Mouse (Mus musculus) liver, embryonic 11.5 days (tissue): ENCODE measurements around the gene Smc4. TPM values are rescaled to one million over a fixed set of nuclear protein-coding genes. Genes with fewer than 3 reads are reported as not detected.
"Not testable (repeated sequence)": the region's sequence is repeated elsewhere in the genome, so short reads cannot be mapped to it uniquely, and the experiment has no call there.

Experiments
- ATAC-seq: fragments of 200-750 bp; cut with Nextera tagmentation; replicated peaks from 2 replicates; pipeline ENCODE4 v1.8.0; 2017; ENCODE audit warnings: moderate number of reproducible peaks, mild to moderate bottlenecking, moderate TSS enrichment, moderate library complexity; ENCODE audit not compliant: low FRiP score
- DNase-seq: peaks from one replicate; pipeline ENCODE4 v3.0.0-alpha.2; 2017; ENCODE audit warnings: low spot score
- H3K27ac ChIP-seq: fragments of 300-500 bp; sonication (generic); 2 replicates; pipeline ENCODE4 v1.5.1; 2014; ENCODE audit warnings: mild to moderate bottlenecking, low read depth, low read length, control low read depth
- H3K27me3 ChIP-seq: fragments of 300-500 bp; sonication (generic); replicated peaks from 2 replicates; pipeline ENCODE4 v1.6.1; 2014; ENCODE audit warnings: low read length, mixed read lengths; ENCODE audit not compliant: control insufficient read depth, insufficient read depth
- H3K36me3 ChIP-seq: fragments of 300-500 bp; sonication (generic); 2 replicates; pipeline ENCODE4 v1.6.1; 2014; ENCODE audit warnings: mild to moderate bottlenecking, low read length, moderate library complexity, mixed read lengths; ENCODE audit not compliant: control insufficient read depth, insufficient read depth
- H3K4me1 ChIP-seq: fragments of 300-500 bp; sonication (generic); replicated peaks from 2 replicates; pipeline ENCODE4 v1.6.1; 2014; ENCODE audit warnings: low read length, mixed read lengths; ENCODE audit not compliant: control insufficient read depth, insufficient read depth
- H3K4me2 ChIP-seq: fragments of 300-500 bp; sonication (generic); 2 replicates; pipeline ENCODE4 v1.6.1; 2014; ENCODE audit warnings: mild to moderate bottlenecking, control low read depth, moderate library complexity
- H3K4me3 ChIP-seq: fragments of 300-500 bp; sonication (generic); 2 replicates; pipeline ENCODE4 v1.5.1; 2014; ENCODE audit warnings: low read depth, low read length, control low read depth
- H3K9ac ChIP-seq: fragments of 300-500 bp; sonication (generic); 2 replicates; pipeline ENCODE4 v1.6.1; 2014; ENCODE audit warnings: low read depth, low read length, control low read depth
- H3K9me3 ChIP-seq: fragments of 300-500 bp; sonication (generic); 2 replicates; pipeline ENCODE4 v1.6.1; 2016; ENCODE audit warnings: low read length, inconsistent platforms, mixed read lengths; ENCODE audit not compliant: control insufficient read depth
- WGBS: fragments of 180-500 bp; shearing (Covaris S2); extraction: QIAGEN DNeasy Blood & Tissue Kit; methylation state at CpG from one replicate; pipeline ENCODE4 v1.1.7; 2014; 5-methylcytosine and 5-hydroxymethylcytosine counted together
- polyA plus RNA-seq: library from polyadenylated mRNA; unstranded; fragments of >200 nt; fragmentation: Nextera tagmentation; extraction: Ambion mirVana; gene quantifications from 2 replicates; pipeline ENCODE4 v1.2.1, GENCODE M21; 2014

Smc4 gene
- polyA plus RNA-seq, 1 experiment from 2014 or later, result 200 TPM

DNA sequence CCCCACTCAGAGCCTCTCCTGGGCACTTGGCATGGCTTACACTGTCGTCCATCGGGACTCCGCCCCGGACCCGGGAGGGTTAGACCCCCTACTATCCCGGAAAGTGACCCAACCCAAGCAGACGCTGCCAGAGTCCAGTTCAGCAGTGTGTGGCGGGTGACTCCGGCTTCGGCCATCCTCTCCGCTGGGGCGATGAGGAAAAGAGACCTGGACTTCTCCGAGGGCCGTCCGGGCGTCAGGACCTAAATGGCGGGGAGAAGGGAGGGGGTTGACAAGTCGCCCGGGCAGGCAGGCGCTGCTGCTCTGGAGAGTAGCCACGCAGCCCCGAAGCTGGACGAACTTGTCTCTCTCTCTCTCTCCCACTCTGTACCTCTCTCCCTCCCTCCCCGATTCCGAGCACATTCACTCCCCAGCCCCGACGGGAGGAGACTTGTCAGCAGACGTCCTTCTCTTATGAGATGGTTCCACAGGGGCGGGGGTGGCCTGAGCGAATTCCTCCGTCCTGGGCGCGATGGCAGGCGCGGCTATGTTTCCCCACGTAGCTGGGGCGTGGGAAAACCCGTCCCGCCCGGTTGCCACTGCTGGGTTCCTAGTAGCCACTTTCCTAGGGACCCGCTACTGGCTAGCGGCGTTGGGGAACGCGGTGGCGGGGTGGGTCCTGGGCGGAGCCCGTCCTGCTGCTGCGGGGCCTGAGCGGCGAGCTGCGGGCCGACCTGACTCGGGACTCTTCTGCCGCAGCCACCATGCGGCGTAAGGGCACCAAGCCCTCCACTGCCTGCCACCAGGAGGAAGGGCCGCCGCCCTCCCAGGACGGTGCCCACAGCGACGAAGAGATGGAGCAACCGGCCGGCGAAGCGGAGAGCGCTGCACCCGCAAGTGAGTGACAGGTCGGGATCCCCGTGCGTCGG is 1.1 kb downstream of the Smc4 start:
- peak overlapping the region; percentile 100 for H3K9ac ChIP-seq
- peak; percentile 75 for DNase-seq
- WGBS, result under 1% methylated on average over 72 of the region's 72 CpGs

DNA sequence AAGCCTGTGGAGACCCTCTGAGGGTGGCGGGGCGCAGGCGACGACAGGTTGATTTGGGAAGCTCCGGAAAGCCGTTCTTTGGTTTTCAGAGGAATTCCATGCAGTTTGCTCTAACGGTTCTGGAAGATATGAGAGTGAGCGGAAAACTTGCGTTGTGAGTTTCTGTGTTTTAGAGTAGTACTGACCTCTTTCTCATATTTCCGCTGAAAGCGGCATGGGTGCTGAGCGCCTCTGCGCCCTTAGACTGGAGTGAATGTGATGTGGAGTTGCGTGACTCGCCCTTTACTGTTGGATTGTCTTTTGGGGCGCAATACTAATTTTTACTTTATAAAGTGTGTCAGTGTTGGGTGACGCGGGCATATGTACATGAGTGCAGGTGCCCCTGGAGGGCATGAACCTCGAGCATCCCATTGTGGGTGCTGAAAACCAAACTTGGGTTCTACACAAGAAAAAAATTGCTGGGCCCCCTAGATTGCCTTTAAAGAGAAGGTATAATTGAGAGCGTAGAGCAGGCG is 1.8 kb downstream of the Smc4 start:
- H3K9me3 ChIP-seq, result no peaks in the 10 kb centered on the region
- H3K9ac ChIP-seq, result peak overlapping the region; percentile 100
- peak overlapping the region; percentile 99 for H3K4me3 ChIP-seq
- peaks cover 8% of the 10 kb centered on the region; the same call in 1 of the 2 replicates for H3K36me3 ChIP-seq
- H3K4me2 ChIP-seq, result peak overlapping the region; percentile 72
- 6% methylated on average over 21 of the region's 21 CpGs for WGBS
- no peak for DNase-seq
- H3K27ac ChIP-seq, result peak overlapping the region; percentile 98
- ATAC-seq, result no peak
- H3K4me1 ChIP-seq, result peaks cover 5% of the 10 kb centered on the region
- H3K27me3 ChIP-seq, result no peaks in the 10 kb centered on the region

More for the DNA sequence above, 1.1 kb downstream of the Smc4 start:
- H3K4me2 ChIP-seq, result peak overlapping the region; percentile 72
- ATAC-seq, result peak; percentile 43
- H3K36me3 ChIP-seq, result peaks cover 8% of the 10 kb centered on the region; the same call in 1 of the 2 replicates
- H3K4me1 ChIP-seq, result peaks cover 5% of the 10 kb centered on the region
- H3K9me3 ChIP-seq, result no peaks in the 10 kb centered on the region
- peak overlapping the region; percentile 99 for H3K4me3 ChIP-seq
- H3K27ac ChIP-seq, result peak overlapping the region; percentile 98
- H3K27me3 ChIP-seq, result no peaks in the 10 kb centered on the region

DNA sequence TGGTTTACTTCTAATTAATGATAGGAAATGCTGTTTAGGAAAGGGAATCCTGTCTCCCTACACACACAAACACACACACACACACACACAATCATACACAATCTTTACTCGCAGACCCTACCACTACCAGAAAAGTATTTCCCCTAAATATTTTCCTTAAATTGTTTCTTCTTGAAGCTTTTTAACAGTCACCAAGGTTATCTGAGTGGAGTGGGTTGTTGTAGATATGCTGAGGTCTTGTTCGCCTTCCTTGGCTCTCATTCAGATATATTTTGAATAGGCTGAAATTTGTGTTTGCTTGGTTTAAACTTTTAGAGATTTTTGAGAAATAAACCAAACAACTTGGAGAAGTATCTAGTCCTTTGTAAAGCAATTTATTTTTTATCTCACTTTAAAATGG is 4.3 kb downstream of the Smc4 start:
- ATAC-seq (no peak), DNase-seq (no peak)
- Histone ChIP-seq H3K36me3 (peaks cover 17% of the 10 kb centered on the region), H3K9me3 (no peaks in the 10 kb centered on the region), H3K4me2 (peak overlapping the region; percentile 33; the same call in 1 of the 2 replicates), H3K4me3 (no peak overlapping the region), H3K27me3 (no peaks in the 10 kb centered on the region), H3K4me1 (peaks cover 5% of the 10 kb centered on the region), H3K27ac (no peak overlapping the region), H3K9ac (no peak overlapping the region)
- 70% methylated on average over 2 of the region's 2 CpGs for WGBS

DNA sequence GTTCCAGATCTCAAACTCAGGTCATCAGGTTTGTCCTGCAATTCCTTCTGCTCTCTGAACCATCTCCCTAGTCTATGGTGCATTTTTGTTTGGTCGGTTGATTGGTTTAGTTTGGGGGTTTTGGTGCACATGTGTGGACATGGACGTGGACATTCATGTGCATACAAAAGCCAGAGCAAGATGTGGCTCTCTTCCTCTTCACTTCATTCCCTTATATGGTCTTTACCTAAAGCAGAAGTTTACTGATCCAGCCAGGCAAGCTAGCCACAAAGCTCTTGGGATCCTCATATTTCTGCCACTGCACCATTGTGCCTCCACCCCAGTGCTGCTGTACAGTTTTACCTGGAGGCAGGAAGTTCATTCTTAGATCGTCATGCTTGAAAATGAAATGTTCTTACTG is 12.6 kb downstream of the Smc4 start:
- no peaks in the 10 kb centered on the region for H3K4me1 ChIP-seq
- ATAC-seq (no peak), DNase-seq (no peak)
- no peak overlapping the region for H3K4me2 ChIP-seq
- H3K27ac ChIP-seq, result no peak overlapping the region
- H3K27me3 ChIP-seq, result no peaks in the 10 kb centered on the region
- WGBS, result 92% methylated on average over 3 of the region's 3 CpGs
- H3K4me3 ChIP-seq, result no peak overlapping the region
- peaks cover 27% of the 10 kb centered on the region for H3K36me3 ChIP-seq
- H3K9me3 ChIP-seq, result no peaks in the 10 kb centered on the region
- H3K9ac ChIP-seq, result no peak overlapping the region

DNA sequence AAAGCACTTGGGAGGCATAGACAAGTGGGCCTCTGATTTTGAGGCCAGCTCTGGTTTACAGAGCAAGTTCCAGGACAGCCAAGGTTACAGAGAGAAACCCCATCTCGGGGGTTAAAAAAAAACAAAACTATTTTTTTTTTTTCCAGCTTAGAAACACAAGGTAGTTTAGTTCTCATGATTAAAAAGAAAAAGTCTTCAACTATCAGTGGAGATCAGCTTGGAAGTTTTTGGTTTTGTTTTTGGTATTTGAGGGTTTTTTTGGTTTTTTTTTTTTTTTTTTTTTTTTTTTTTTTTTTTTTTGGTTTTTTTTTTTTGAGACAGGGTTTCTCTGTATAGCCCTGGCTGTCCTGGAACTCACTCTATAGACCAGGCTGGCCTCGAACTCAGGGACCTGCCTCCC is 14.1 kb downstream of the Smc4 start:
- ATAC-seq, result not testable (repeated sequence)

DNA sequence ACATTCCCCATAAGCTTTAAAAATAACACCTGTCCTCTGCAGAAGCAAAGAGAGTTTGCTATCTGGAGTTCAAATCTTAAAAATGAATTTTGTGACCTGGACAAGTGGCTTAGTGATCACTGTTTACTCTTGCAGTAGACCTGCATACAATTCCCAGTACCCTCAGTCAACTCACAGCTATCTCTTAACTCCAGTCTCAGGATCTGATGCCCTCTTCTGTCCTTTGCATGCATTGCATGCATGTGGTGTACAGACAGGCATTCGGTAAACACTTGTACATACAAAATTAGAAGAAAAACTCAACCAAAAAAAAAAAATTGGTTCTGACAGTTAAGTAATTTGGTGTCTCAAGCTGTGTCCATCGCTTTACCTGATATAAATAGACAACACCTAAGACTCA is 15.7 kb downstream of the Smc4 start:
- Histone ChIP-seq H3K27ac (no peak overlapping the region), H3K9ac (no peak overlapping the region), H3K4me1 (no peaks in the 10 kb centered on the region), H3K27me3 (no peaks in the 10 kb centered on the region), H3K4me2 (no peak overlapping the region), H3K9me3 (no peaks in the 10 kb centered on the region), H3K4me3 (no peak overlapping the region), H3K36me3 (peaks cover 32% of the 10 kb centered on the region)
- 89% methylated on average over 2 of the region's 2 CpGs for WGBS
- DNase-seq (no peak), ATAC-seq (peak; percentile 68; the same call in 1 of the 2 replicates)

More for the DNA sequence above, 14.1 kb downstream of the Smc4 start:
- not testable (repeated sequence) for H3K4me2 ChIP-seq, H3K4me1 ChIP-seq, H3K9ac ChIP-seq, H3K27ac ChIP-seq, H3K9me3 ChIP-seq, H3K27me3 ChIP-seq, H3K4me3 ChIP-seq, DNase-seq
- WGBS, result 86% methylated on average over 2 of the region's 2 CpGs
- peaks cover 26% of the 10 kb centered on the region for H3K36me3 ChIP-seq

DNA sequence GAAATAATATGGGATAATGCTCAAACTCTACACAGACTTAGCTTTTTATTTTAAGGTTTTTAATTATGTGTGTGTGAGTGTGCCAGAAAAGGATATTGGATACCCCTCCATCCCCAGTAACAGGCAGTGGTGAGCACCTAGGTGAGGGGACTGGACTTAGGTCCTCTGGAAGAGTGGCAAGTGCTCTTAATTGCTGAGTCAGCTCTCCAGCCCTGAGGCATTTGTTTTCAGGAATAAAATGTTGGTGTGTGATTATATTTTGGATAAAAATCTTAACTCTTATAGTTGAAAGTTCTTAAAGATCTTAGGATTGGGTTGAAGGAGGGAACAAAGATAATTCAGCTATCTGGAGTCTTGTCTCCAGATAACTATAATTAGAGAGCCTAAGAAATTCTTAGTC is 16.2 kb downstream of the Smc4 start:
- Histone ChIP-seq H3K4me3 (no peak overlapping the region), H3K4me2 (no peak overlapping the region), H3K27me3 (no peaks in the 10 kb centered on the region), H3K36me3 (peaks cover 32% of the 10 kb centered on the region), H3K9ac (no peak overlapping the region), H3K4me1 (no peaks in the 10 kb centered on the region), H3K27ac (no peak overlapping the region), H3K9me3 (no peaks in the 10 kb centered on the region)
- DNase-seq (no peak), ATAC-seq (no peak)

DNA sequence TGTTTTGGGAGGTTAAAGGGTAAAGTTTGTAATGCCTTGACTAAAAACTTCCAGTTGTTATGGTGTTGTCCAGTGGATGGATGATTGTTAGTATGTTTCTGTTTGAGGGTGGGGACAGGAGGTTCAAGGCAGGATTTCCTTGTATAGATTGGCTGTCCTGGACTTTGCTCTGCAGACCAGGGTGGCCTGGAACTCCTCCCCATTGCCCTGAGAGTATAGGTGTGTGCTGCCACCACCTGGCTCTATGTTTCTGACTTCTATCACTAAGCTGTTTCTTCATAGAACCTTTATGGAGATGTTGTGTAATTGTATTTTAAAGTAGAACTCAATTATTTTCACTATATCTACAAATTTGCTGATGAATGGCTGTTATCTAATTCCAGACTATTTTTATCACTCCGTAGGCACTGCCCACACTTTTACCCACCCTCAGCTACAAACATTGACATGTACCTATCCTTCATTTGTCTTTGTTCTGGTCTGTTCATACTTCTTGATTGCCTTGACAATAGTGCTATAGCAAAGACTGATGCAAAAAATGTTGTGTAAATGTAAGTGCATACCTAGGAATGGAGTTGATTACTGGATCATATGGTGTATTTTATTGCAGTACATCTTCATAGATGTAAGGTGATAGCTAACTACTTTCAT is 21.7 kb downstream of the Smc4 start:
- DNase-seq (no peak), ATAC-seq (no peak; the same call in 1 of the 2 replicates)
- Histone ChIP-seq H3K4me1 (no peaks in the 10 kb centered on the region), H3K36me3 (peaks cover 45% of the 10 kb centered on the region), H3K9ac (no peak overlapping the region), H3K4me2 (no peak overlapping the region), H3K4me3 (no peak overlapping the region), H3K27me3 (no peaks in the 10 kb centered on the region), H3K9me3 (no peaks in the 10 kb centered on the region), H3K27ac (no peak overlapping the region)
- 82% methylated on average over 1 of the region's 1 CpGs for WGBS
